Comparison of ENCODE assay signal across 8 mouse cellular contexts in the genomic region with DNA sequence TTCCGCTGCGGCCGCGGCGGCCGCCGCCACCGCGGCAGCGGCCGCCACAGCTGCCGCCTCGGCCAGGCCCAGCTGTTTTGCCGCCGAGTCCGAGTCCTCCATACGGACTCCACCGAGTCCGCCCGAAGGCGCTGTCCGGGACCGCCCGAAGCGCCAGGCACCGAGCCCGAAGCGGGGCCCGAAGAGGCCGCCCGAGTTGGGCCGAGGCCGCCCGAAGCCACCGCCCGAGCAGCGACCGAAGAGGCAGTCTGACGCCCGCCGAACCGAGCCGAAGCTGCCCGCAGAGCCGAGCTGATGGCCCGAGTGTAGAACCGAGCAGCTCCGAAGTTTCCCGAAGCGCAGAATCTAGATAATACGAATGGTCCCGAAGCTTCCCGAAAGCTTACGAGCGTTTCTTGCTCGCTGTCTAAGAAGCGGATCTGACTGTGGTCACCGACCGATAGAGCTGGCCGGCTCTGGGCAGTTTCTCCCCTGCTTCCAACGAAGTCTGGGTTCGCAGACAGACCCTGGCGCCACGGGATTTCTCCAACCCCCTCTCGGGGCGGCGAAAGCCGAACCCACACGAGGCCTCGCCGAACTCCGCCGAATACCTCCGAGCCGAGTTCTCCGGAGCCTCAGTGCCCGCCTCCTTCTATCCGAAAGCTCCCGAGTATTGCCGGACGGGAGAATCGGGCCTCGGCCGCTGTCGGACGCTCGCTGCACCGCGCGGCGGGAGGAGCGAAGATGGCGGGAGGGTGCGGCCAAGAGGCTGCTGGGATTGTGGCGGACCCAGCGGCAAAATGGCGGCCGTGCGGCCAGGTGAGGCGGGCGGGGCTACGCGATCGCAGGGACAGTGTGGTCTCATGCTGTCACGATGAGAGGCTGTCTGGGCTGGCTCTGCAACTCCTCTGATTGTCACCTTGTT. TPM values are rescaled to one million over a fixed set of nuclear protein-coding genes. Genes with fewer than 3 reads are reported as not detected.
DNase-seq lines count a peak whose midpoint lies in the region; ATAC-seq and TF ChIP-seq lines count a peak whose summit lies in the region.

A gene (minus strand): TSS at position 222 of the 904 bp plus-strand sequence.
A gene (plus strand): TSS at position 271 of the 904 bp plus-strand sequence.

- TF ChIP-seq POLR2A in ES-Bruce4 (IDR thresholded peaks at IDR 0.05; ENCODE audit: insufficient read depth, low read length): peak; percentile 79

- DNase-seq in cerebellum, adult 11 months: peak; percentile 100
- peak; percentile 99 for DNase-seq in forebrain, embryonic 14.5 days (ENCODE audit: low spot score)
- DNase-seq in heart, postnatal 14 days: peak; percentile 99
- peak; percentile 100 for DNase-seq in layer of hippocampus, adult 11-12 months (ENCODE audit: low spot score)
- peak; percentile 99 for DNase-seq in lung, adult 18-20 months
- DNase-seq in testis, postnatal 14 days (ENCODE audit: low spot score): peak; percentile 95

- intact Hi-C loops in heart, postnatal 14 days (cut with DNase I): no loop called here

- ATAC-seq in forebrain, embryonic 14.5 days: peak; percentile 97
- peak; percentile 96 for ATAC-seq in neural tube, embryonic 15.5 days (ENCODE audit: low FRiP score)

- peak within 1 kb of the TSS; percentile 92 for H3K9ac ChIP-seq in ES-Bruce4 (ENCODE audit: low read depth, poor library complexity, severe bottlenecking)
- H3K9ac ChIP-seq in forebrain, embryonic 14.5 days (ENCODE audit: low read length): peak within 1 kb of the TSS; percentile 90
- H3K9ac ChIP-seq in neural tube, embryonic 15.5 days (replicated peaks): peak within 1 kb of the TSS; percentile 81

- whole genome bisulfite sequencing in forebrain, embryonic 14.5 days: under 1% methylated on average over 102 of the region's 105 CpGs
- WGBS in neural tube, embryonic 15.5 days: under 1% methylated on average over 105 of the region's 105 CpGs

- H3K4me3 ChIP-seq in ES-Bruce4 (ENCODE audit: low read depth, low read length): peak within 1 kb of the TSS; percentile 89
- peak within 1 kb of the TSS; percentile 66 for H3K4me3 ChIP-seq in forebrain, embryonic 14.5 days (ENCODE audit: low read depth, low read length)
- H3K4me3 ChIP-seq in neural tube, embryonic 15.5 days (replicated peaks): peak within 1 kb of the TSS; percentile 57

- peak; percentile 49; the same call in 1 of the 2 replicates for TF ChIP-seq EP300 in ES-Bruce4 (IDR thresholded peaks at IDR 0.05; ENCODE audit: insufficient read depth, low read depth, low read length)

- H3K9me3 ChIP-seq in ES-Bruce4 (replicated peaks; ENCODE audit: control insufficient read depth, insufficient read depth, low read length, poor library complexity, severe bottlenecking): no peaks in the 10 kb centered on the region
- no peaks in the 10 kb centered on the region for H3K9me3 ChIP-seq in forebrain, embryonic 14.5 days (replicated peaks; ENCODE audit: control insufficient read depth, low read length)
- H3K9me3 ChIP-seq in neural tube, embryonic 15.5 days (replicated peaks): no peaks in the 10 kb centered on the region

- H3K27me3 ChIP-seq in ES-Bruce4 (ENCODE audit: control insufficient read depth, insufficient read depth, low read length, poor library complexity, severe bottlenecking): no peaks in the 10 kb centered on the region
- H3K27me3 ChIP-seq in forebrain, embryonic 14.5 days (replicated peaks; ENCODE audit: control insufficient read depth, insufficient read depth, low read length): no peaks in the 10 kb centered on the region
- H3K27me3 ChIP-seq in neural tube, embryonic 15.5 days (replicated peaks): no peaks in the 10 kb centered on the region

- 0 out of 2 replicates have a peak, but pooled peaks cover 5% of the 10 kb centered on the region for H3K36me3 ChIP-seq in ES-Bruce4 (ENCODE audit: control insufficient read depth, insufficient read depth, low read length, poor library complexity, severe bottlenecking)
- peaks cover 18% of the 10 kb centered on the region for H3K36me3 ChIP-seq in forebrain, embryonic 14.5 days (ENCODE audit: control insufficient read depth, insufficient read depth, low read length)
- peaks cover 16% of the 10 kb centered on the region for H3K36me3 ChIP-seq in neural tube, embryonic 15.5 days

- TF ChIP-seq CTCF in ES-Bruce4 (IDR thresholded peaks at IDR 0.05; ENCODE audit: low read depth, low read length): no peak

- no peak within 1 kb of the TSS for H3K27ac ChIP-seq in ES-Bruce4 (ENCODE audit: insufficient read depth, low read length)
- peak within 1 kb of the TSS; percentile 99 for H3K27ac ChIP-seq in forebrain, embryonic 14.5 days (ENCODE audit: low read depth, low read length)
- peak within 1 kb of the TSS; percentile 100 for H3K27ac ChIP-seq in neural tube, embryonic 15.5 days (replicated peaks)

- peak within 1 kb of the TSS; percentile 100 for H3K4me2 ChIP-seq in forebrain, embryonic 14.5 days (ENCODE audit: low read length)
- H3K4me2 ChIP-seq in neural tube, embryonic 15.5 days: peak within 1 kb of the TSS; percentile 92

- peaks cover 7% of the 10 kb centered on the region for H3K4me1 ChIP-seq in ES-Bruce4 (ENCODE audit: control insufficient read depth, insufficient read depth, low read length)
- peaks cover 23% of the 10 kb centered on the region for H3K4me1 ChIP-seq in forebrain, embryonic 14.5 days (ENCODE audit: control insufficient read depth, insufficient read depth, low read length)
- peaks cover 36% of the 10 kb centered on the region for H3K4me1 ChIP-seq in neural tube, embryonic 15.5 days

RNA-seq across cellular contexts. Expression of the first gene that starts in this region (rescaled TPM):
- 79.2 and 79.4 TPM in 2 replicates for polyA plus RNA-seq in ES-Bruce4 (2011; ENCODE audit: insufficient read depth, insufficient read length, low read depth, missing spikeins)
- polyA plus RNA-seq in forebrain, embryonic 14.5 days (2014; fragmentation: Nextera tagmentation; extraction: Ambion mirVana): 118 and 143 TPM in 2 replicates
- total RNA-seq in heart, postnatal 14 days (2021): 10 to 100 TPM; 20.0 to 22.1 TPM
- polyA plus RNA-seq in neural tube, embryonic 15.5 days (2015; fragmentation: Nextera tagmentation; extraction: Ambion mirVana): 178 and 200 TPM in 2 replicates

RNA-seq across cellular contexts. Expression of the second gene that starts in this region (rescaled TPM):
- 7.0 and 8.2 TPM in 2 replicates for polyA plus RNA-seq in ES-Bruce4 (2011; ENCODE audit: insufficient read depth, insufficient read length, low read depth, missing spikeins)
- polyA plus RNA-seq in forebrain, embryonic 14.5 days (2014; fragmentation: Nextera tagmentation; extraction: Ambion mirVana): 39.1 and 41.0 TPM in 2 replicates
- total RNA-seq in heart, postnatal 14 days (2021): 10 to 100 TPM; 13.6 to 16.1 TPM
- polyA plus RNA-seq in neural tube, embryonic 15.5 days (2015; fragmentation: Nextera tagmentation; extraction: Ambion mirVana): 50.5 and 55.8 TPM in 2 replicates
